Mouse (Mus musculus) ES-E14 (cell line): Measurements from ENCODE around the gene Dnah3.

ENCODE experiments used
- CHD2 ChIP-seq: IDR thresholded peaks from 2 replicates; pipeline ENCODE4 v1.6.1; 2014; ENCODE audit warnings: mild to moderate bottlenecking, low read depth, low read length, inconsistent platforms
- HCFC1 ChIP-seq: IDR thresholded peaks from 2 replicates; pipeline ENCODE4 v1.6.1; 2012; ENCODE audit warnings: low read length, inconsistent platforms, borderline replicate concordance; ENCODE audit not compliant: insufficient read depth
- ZC3H11A ChIP-seq: IDR thresholded peaks from 2 replicates; pipeline ENCODE4 v1.6.1; 2012; ENCODE audit warnings: low read depth, mild to moderate bottlenecking, inconsistent platforms, low read length, borderline replicate concordance

GRCm38 (mm10) chr7:119965651-119966395 is 129.3 kb downstream of the Dnah3 start:
- TF ChIP-seq CHD2, result no peak
- TF ChIP-seq HCFC1, result no peak
- TF ChIP-seq ZC3H11A, result no peak
